In genomic region chr10:78481928-78482499, GRCm38 (mm10) we compare ENCODE assay signal across 8 mouse cellular contexts. TPM values are rescaled to one million over a fixed set of nuclear protein-coding genes. Genes with fewer than 3 reads are reported as not detected.
DNase-seq lines count a peak whose midpoint lies in the region; ATAC-seq lines count a peak whose summit lies in the region.

No protein-coding gene starts in this region.

- H3K4me2 ChIP-seq in embryonic facial prominence, embryonic 15.5 days (replicated peaks) = peak overlapping the region; percentile 88
- H3K4me2 ChIP-seq in hindbrain, embryonic 13.5 days = peak overlapping the region; percentile 90
- peak overlapping the region; percentile 87 for H3K4me2 ChIP-seq in limb, embryonic 15.5 days
- peak overlapping the region; percentile 93 for H3K4me2 ChIP-seq in midbrain, embryonic 16.5 days (ENCODE audit: low read length)

- no peaks in the 10 kb centered on the region for H3K36me3 ChIP-seq in embryonic facial prominence, embryonic 15.5 days
- no peaks in the 10 kb centered on the region for H3K36me3 ChIP-seq in hindbrain, embryonic 13.5 days
- H3K36me3 ChIP-seq in limb, embryonic 15.5 days = no peaks in the 10 kb centered on the region
- H3K36me3 ChIP-seq in midbrain, embryonic 16.5 days (ENCODE audit: control insufficient read depth, insufficient read depth, low read length) = no peaks in the 10 kb centered on the region

- no peak for DNase-seq in cerebellum, adult 9-10 months
- peak; percentile 96 for DNase-seq in ZHBTc4 (ENCODE audit: low read depth, low spot score)
- peak; percentile 87 for DNase-seq in thymus, postnatal 0 days (ENCODE audit: low spot score)

- H3K4me3 ChIP-seq in embryonic facial prominence, embryonic 15.5 days (replicated peaks) = peak overlapping the region; percentile 57
- peak overlapping the region; percentile 54 for H3K4me3 ChIP-seq in hindbrain, embryonic 13.5 days
- H3K4me3 ChIP-seq in limb, embryonic 15.5 days = peak overlapping the region; percentile 53
- H3K4me3 ChIP-seq in midbrain, embryonic 16.5 days (ENCODE audit: low read depth, low read length) = peak overlapping the region; percentile 56

- H3K27me3 ChIP-seq in embryonic facial prominence, embryonic 15.5 days = peaks cover 12% of the 10 kb centered on the region
- H3K27me3 ChIP-seq in hindbrain, embryonic 13.5 days = peaks cover 31% of the 10 kb centered on the region
- peaks cover 4% of the 10 kb centered on the region; the same call in 1 of the 2 replicates for H3K27me3 ChIP-seq in limb, embryonic 15.5 days
- no peaks in the 10 kb centered on the region; the same call in 1 of the 2 replicates for H3K27me3 ChIP-seq in midbrain, embryonic 16.5 days (ENCODE audit: control insufficient read depth, insufficient read depth, low read depth, low read length)

- WGBS in embryonic facial prominence, embryonic 15.5 days = under 1% methylated on average over 35 of the region's 35 CpGs
- under 1% methylated on average over 35 of the region's 35 CpGs for WGBS in hindbrain, embryonic 13.5 days
- WGBS in limb, embryonic 15.5 days = under 1% methylated on average over 35 of the region's 35 CpGs
- WGBS in midbrain, embryonic 16.5 days = under 1% methylated on average over 35 of the region's 35 CpGs

- H3K9ac ChIP-seq in embryonic facial prominence, embryonic 15.5 days = peak overlapping the region; percentile 23; the same call in 1 of the 2 replicates
- H3K9ac ChIP-seq in hindbrain, embryonic 13.5 days = peak overlapping the region; percentile 74
- peak overlapping the region; percentile 26 for H3K9ac ChIP-seq in limb, embryonic 15.5 days
- H3K9ac ChIP-seq in midbrain, embryonic 16.5 days (ENCODE audit: low read depth, low read length) = peak overlapping the region; percentile 69

- no peaks in the 10 kb centered on the region for H3K9me3 ChIP-seq in embryonic facial prominence, embryonic 15.5 days (replicated peaks)
- no peaks in the 10 kb centered on the region for H3K9me3 ChIP-seq in hindbrain, embryonic 13.5 days
- no peaks in the 10 kb centered on the region for H3K9me3 ChIP-seq in limb, embryonic 15.5 days
- H3K9me3 ChIP-seq in midbrain, embryonic 16.5 days (replicated peaks; ENCODE audit: control insufficient read depth, low read length, poor library complexity, severe bottlenecking) = no peaks in the 10 kb centered on the region

- peak; percentile 83 for ATAC-seq in cerebellum, adult (ENCODE audit: insufficient number of reproducible peaks, low FRiP score, low TSS enrichment)
- peak; percentile 93 for ATAC-seq in embryonic facial prominence, embryonic 15.5 days (ENCODE audit: insufficient number of reproducible peaks, low FRiP score, low TSS enrichment, low read depth)
- ATAC-seq in hindbrain, embryonic 13.5 days (ENCODE audit: low FRiP score) = peak; percentile 96
- peak; percentile 92 for ATAC-seq in limb, embryonic 15.5 days (ENCODE audit: insufficient number of reproducible peaks, low FRiP score, low TSS enrichment, low read depth)
- ATAC-seq in midbrain, embryonic 16.5 days = peak; percentile 95

- peaks cover 9% of the 10 kb centered on the region for H3K4me1 ChIP-seq in embryonic facial prominence, embryonic 15.5 days
- H3K4me1 ChIP-seq in hindbrain, embryonic 13.5 days (replicated peaks) = peaks cover 11% of the 10 kb centered on the region
- H3K4me1 ChIP-seq in limb, embryonic 15.5 days = peaks cover 11% of the 10 kb centered on the region
- H3K4me1 ChIP-seq in midbrain, embryonic 16.5 days (ENCODE audit: control insufficient read depth, insufficient read depth, low read length) = peaks cover 3% of the 10 kb centered on the region; the same call in 1 of the 2 replicates

- H3K27ac ChIP-seq in embryonic facial prominence, embryonic 15.5 days (replicated peaks) = no peak overlapping the region
- no peak overlapping the region for H3K27ac ChIP-seq in hindbrain, embryonic 13.5 days
- H3K27ac ChIP-seq in limb, embryonic 15.5 days = no peak overlapping the region
- H3K27ac ChIP-seq in midbrain, embryonic 16.5 days (ENCODE audit: low read length) = no peak overlapping the region

RNA-seq across cellular contexts. Expression of gene Pdxk, which starts 17.2 kb away (rescaled TPM):
- 12.7 and 14.1 TPM in 2 replicates for polyA plus RNA-seq in embryonic facial prominence, embryonic 15.5 days (2015; fragmentation: Nextera tagmentation; extraction: Ambion mirVana)
- polyA plus RNA-seq in hindbrain, embryonic 13.5 days (2015; fragmentation: Nextera tagmentation; extraction: Ambion mirVana) = 19.2 and 20.1 TPM in 2 replicates
- 11.9 and 13.1 TPM in 2 replicates for polyA plus RNA-seq in limb, embryonic 15.5 days (2015; fragmentation: Nextera tagmentation; extraction: Ambion mirVana)
- 47.4 and 58.8 TPM in 2 replicates for polyA plus RNA-seq in midbrain, embryonic 16.5 days (2015; fragmentation: Nextera tagmentation; extraction: Ambion mirVana)
- 16.4 and 17.9 TPM in 2 replicates for polyA plus RNA-seq in thymus, postnatal 0 days (2015; fragmentation: Nextera tagmentation; extraction: Ambion mirVana)

RNA-seq across cellular contexts. Expression of gene Olfr1358, which starts 35.2 kb away (rescaled TPM):
- 0.21 TPM in 1 of 2 replicates, not detected in the other for polyA plus RNA-seq in embryonic facial prominence, embryonic 15.5 days (2015; fragmentation: Nextera tagmentation; extraction: Ambion mirVana)
- not detected in 2 replicates for polyA plus RNA-seq in hindbrain, embryonic 13.5 days (2015; fragmentation: Nextera tagmentation; extraction: Ambion mirVana)
- not detected in 2 replicates for polyA plus RNA-seq in limb, embryonic 15.5 days (2015; fragmentation: Nextera tagmentation; extraction: Ambion mirVana)
- polyA plus RNA-seq in midbrain, embryonic 16.5 days (2015; fragmentation: Nextera tagmentation; extraction: Ambion mirVana) = not detected in 2 replicates
- not detected in 2 replicates for polyA plus RNA-seq in thymus, postnatal 0 days (2015; fragmentation: Nextera tagmentation; extraction: Ambion mirVana)

RNA-seq across cellular contexts. Expression of gene Cstb, which starts 56.5 kb away (rescaled TPM):
- polyA plus RNA-seq in embryonic facial prominence, embryonic 15.5 days (2015; fragmentation: Nextera tagmentation; extraction: Ambion mirVana) = 265 and 273 TPM in 2 replicates
- 93.9 and 105 TPM in 2 replicates for polyA plus RNA-seq in hindbrain, embryonic 13.5 days (2015; fragmentation: Nextera tagmentation; extraction: Ambion mirVana)
- 313 and 319 TPM in 2 replicates for polyA plus RNA-seq in limb, embryonic 15.5 days (2015; fragmentation: Nextera tagmentation; extraction: Ambion mirVana)
- polyA plus RNA-seq in midbrain, embryonic 16.5 days (2015; fragmentation: Nextera tagmentation; extraction: Ambion mirVana) = 90.7 and 94.6 TPM in 2 replicates
- 1,727 and 1,921 TPM in 2 replicates for polyA plus RNA-seq in thymus, postnatal 0 days (2015; fragmentation: Nextera tagmentation; extraction: Ambion mirVana)

Comparison
In these comparisons a context has a peak if more than half of its experiments do, and no peak if none do; other contexts are left out.
1. H3K9ac ChIP-seq: peak in every context shown above with its lines; median percentile 74 in hindbrain, embryonic 13.5 days; 69 in midbrain, embryonic 16.5 days; 26 in limb, embryonic 15.5 days; 23 in embryonic facial prominence, embryonic 15.5 days.